18 mouse cellular contexts compared by ENCODE assay signal in the genomic region with DNA sequence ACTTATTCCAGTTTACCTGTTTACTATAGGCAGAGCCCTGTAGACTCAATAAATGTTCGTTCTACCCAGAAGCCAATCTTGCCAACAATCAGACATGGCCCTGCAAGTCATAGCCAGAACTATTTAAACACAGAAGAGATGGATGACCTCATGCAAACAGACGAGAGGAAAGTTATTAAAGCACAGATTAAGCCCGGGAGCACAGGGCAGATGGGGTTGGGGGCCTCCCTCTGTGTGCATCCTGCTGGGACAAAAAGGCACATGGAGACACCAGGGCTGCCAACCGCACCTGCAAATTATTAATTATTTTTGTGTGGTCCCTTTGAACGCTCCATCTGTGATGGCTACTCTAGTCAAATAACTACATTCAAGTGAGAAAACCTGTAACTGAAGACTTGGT. TPM values are rescaled to one million over a fixed set of nuclear protein-coding genes. Genes with fewer than 3 reads are reported as not detected.
A peak's percentile ranks its signal among the peaks of the same experiment; 100 is the strongest.
DNase-seq lines count a peak whose midpoint lies in the region; ATAC-seq and TF ChIP-seq lines count a peak whose summit lies in the region.
"Had no signal": no experiment of that assay in that cellular context is flagged by ENCODE, and none has a peak within 500 bp of the region (broad histone marks: within the 10 kb centered on the region; RNA-seq: fewer than 3 reads in every experiment).

No protein-coding gene starts in this region.

- no peaks in the 10 kb centered on the region for H3K27me3 ChIP-seq in heart, embryonic 16.5 days (ENCODE audit: control insufficient read depth, insufficient read depth, low read length)
- H3K27me3 ChIP-seq in lung, embryonic 14.5 days (ENCODE audit: insufficient read depth, low read length), result no peaks in the 10 kb centered on the region
- H3K27me3 ChIP-seq in stomach, embryonic 16.5 days (ENCODE audit: control insufficient read depth, insufficient read depth, low read length), result no peaks in the 10 kb centered on the region
- H3K27me3 ChIP-seq: embryonic facial prominence, embryonic 15.5 days; limb, embryonic 13.5 days had no signal

- no peak for TF ChIP-seq CTCF in lung, embryonic 14.5 days (IDR thresholded peaks at IDR 0.05; ENCODE audit: low read depth)

- no peak overlapping the region for H3K4me2 ChIP-seq in heart, embryonic 16.5 days (ENCODE audit: low read depth, low read length)
- H3K4me2 ChIP-seq in lung, embryonic 14.5 days, result no peak overlapping the region
- no peak overlapping the region for H3K4me2 ChIP-seq in stomach, embryonic 16.5 days (ENCODE audit: low read depth, low read length)
- H3K4me2 ChIP-seq: embryonic facial prominence, embryonic 15.5 days; limb, embryonic 13.5 days had no signal

- no peaks in the 10 kb centered on the region for H3K9me3 ChIP-seq in heart, embryonic 16.5 days (replicated peaks; ENCODE audit: control insufficient read depth, low read length)
- H3K9me3 ChIP-seq in lung, embryonic 14.5 days (ENCODE audit: low read depth, low read length), result no peaks in the 10 kb centered on the region
- H3K9me3 ChIP-seq in stomach, embryonic 16.5 days (replicated peaks; ENCODE audit: control insufficient read depth, low read length), result no peaks in the 10 kb centered on the region
- H3K9me3 ChIP-seq: embryonic facial prominence, embryonic 15.5 days; limb, embryonic 13.5 days; midbrain, embryonic 10.5 days had no signal

- H3K27ac ChIP-seq in heart, embryonic 16.5 days (ENCODE audit: low read length), result peak overlapping the region; percentile 41; the same call in 1 of the 2 replicates
- 0 out of 2 replicates have a peak overlapping the region, but pooled peaks have one; percentile 4 for H3K27ac ChIP-seq in lung, embryonic 14.5 days (ENCODE audit: low read depth)
- no peak overlapping the region for H3K27ac ChIP-seq in stomach, embryonic 16.5 days (ENCODE audit: low read length)
- H3K27ac ChIP-seq: embryonic facial prominence, embryonic 15.5 days; limb, embryonic 13.5 days; midbrain, embryonic 10.5 days had no signal

- H3K4me1 ChIP-seq in heart, embryonic 16.5 days (ENCODE audit: control insufficient read depth, insufficient read depth, low read length), result peaks cover 50% of the 10 kb centered on the region
- H3K4me1 ChIP-seq in lung, embryonic 14.5 days (ENCODE audit: insufficient read depth), result peaks cover 22% of the 10 kb centered on the region
- peaks cover 41% of the 10 kb centered on the region for H3K4me1 ChIP-seq in stomach, embryonic 16.5 days (ENCODE audit: control insufficient read depth, insufficient read depth, low read length)

- no peak overlapping the region for H3K4me3 ChIP-seq in heart, embryonic 16.5 days (ENCODE audit: low read length)
- no peak overlapping the region for H3K4me3 ChIP-seq in lung, embryonic 14.5 days (ENCODE audit: low read depth, low read length)
- H3K4me3 ChIP-seq in stomach, embryonic 16.5 days (replicated peaks; ENCODE audit: low read length), result no peak overlapping the region
- H3K4me3 ChIP-seq: embryonic facial prominence, embryonic 15.5 days; limb, embryonic 13.5 days; midbrain, embryonic 10.5 days had no signal

- 66% methylated on average over 5 of the region's 5 CpGs for WGBS in heart, embryonic 16.5 days
- WGBS in lung, embryonic 14.5 days, result 57% methylated on average over 5 of the region's 5 CpGs
- 35% methylated on average over 5 of the region's 5 CpGs for WGBS in stomach, embryonic 16.5 days

- no peak overlapping the region for H3K9ac ChIP-seq in heart, embryonic 16.5 days (ENCODE audit: low read length)
- no peak overlapping the region for H3K9ac ChIP-seq in lung, embryonic 14.5 days
- no peak overlapping the region for H3K9ac ChIP-seq in stomach, embryonic 16.5 days (ENCODE audit: low read length)
- H3K9ac ChIP-seq: embryonic facial prominence, embryonic 15.5 days; limb, embryonic 13.5 days had no signal

- ATAC-seq in heart, embryonic 16.5 days (replicated peaks; ENCODE audit: extremely low read depth, insufficient read depth, low FRiP score), result no peak
- no peak for ATAC-seq in lung, embryonic 14.5 days (ENCODE audit: insufficient read depth)
- 0 out of 2 replicates have a peak, but pooled peaks have one; percentile 8 for ATAC-seq in stomach, embryonic 16.5 days (ENCODE audit: insufficient read depth, low FRiP score)
- ATAC-seq: activated CD4-positive, CD25-positive, alpha-beta regulatory T cell, adult 4 months; inflammation-experienced regulatory T-cells, adult 6 months had no signal

- no peak for DNase-seq in heart, postnatal 4 days
- DNase-seq in lung, embryonic 14.5 days, result no peak
- DNase-seq in lung, postnatal 4 days, result no peak
- peak; percentile 34 for DNase-seq in cerebellum, adult 8-10 months
- no peak for DNase-seq in natural killer cell, adult 2 months (ENCODE audit: low spot score in 2 of 2)
- DNase-seq: adrenal gland, postnatal 36 days; heart, postnatal 10 days; kidney, postnatal 4 days; lung, postnatal 14 days; right cerebral cortex, postnatal 4 days; thymus, postnatal 25 days had no signal

- no peaks in the 10 kb centered on the region for H3K36me3 ChIP-seq in heart, embryonic 16.5 days (ENCODE audit: control insufficient read depth, insufficient read depth)
- no peaks in the 10 kb centered on the region for H3K36me3 ChIP-seq in lung, embryonic 14.5 days (ENCODE audit: insufficient read depth)
- H3K36me3 ChIP-seq in stomach, embryonic 16.5 days (ENCODE audit: control insufficient read depth, insufficient read depth, low read length), result no peaks in the 10 kb centered on the region
- H3K36me3 ChIP-seq: embryonic facial prominence, embryonic 15.5 days; limb, embryonic 13.5 days had no signal

RNA-seq across cellular contexts. Expression of a gene that starts 29.3 kb away (rescaled TPM):
- 1.6 and 1.9 TPM in 2 replicates for polyA plus RNA-seq in heart, embryonic 16.5 days (2015; fragmentation: Nextera tagmentation; extraction: Ambion mirVana)
- 1 to 10 TPM in 1 of 2 experiments, under 1 TPM in 1; 0.72 to 1.2 TPM for total RNA-seq in heart, postnatal 4 days (2021)
- 2.7 and 3.4 TPM in 2 replicates for polyA plus RNA-seq in lung, embryonic 14.5 days (2014; fragmentation: Nextera tagmentation; extraction: Ambion mirVana)
- polyA plus RNA-seq in stomach, embryonic 16.5 days (2015; fragmentation: Nextera tagmentation; extraction: Ambion mirVana), result 4.4 TPM in 2 replicates

RNA-seq across cellular contexts. Expression of a gene that starts 30.1 kb away (rescaled TPM):
- 9.4 and 11.2 TPM in 2 replicates for polyA plus RNA-seq in heart, embryonic 16.5 days (2015; fragmentation: Nextera tagmentation; extraction: Ambion mirVana)
- total RNA-seq in heart, postnatal 4 days (2021), result 10 to 100 TPM; 73.4 to 75.5 TPM
- polyA plus RNA-seq in lung, embryonic 14.5 days (2014; fragmentation: Nextera tagmentation; extraction: Ambion mirVana), result 18.2 and 20.8 TPM in 2 replicates
- polyA plus RNA-seq in stomach, embryonic 16.5 days (2015; fragmentation: Nextera tagmentation; extraction: Ambion mirVana), result 21.5 and 21.6 TPM in 2 replicates
